Mouse (Mus musculus): ENCODE measurements around the gene Catsperg1.
"Not testable (repeated sequence)": the region's sequence is repeated elsewhere in the genome, so short reads cannot be mapped to it uniquely, and the experiment has no call there.

GRCm38 (mm10) chr7:29194230-29194629 is 19.6 kb downstream of the Catsperg1 start:
- TF ChIP-seq POLR2A (IDR thresholded peaks at IDR 0.05; ENCODE audit: borderline replicate concordance, extremely low read depth, low read depth, low read length); CTCF (IDR thresholded peaks at IDR 0.05; ENCODE audit: insufficient read depth, low read length): not testable (repeated sequence)

Data from lung, adult 2 months (tissue).